Mouse (Mus musculus) ZHBTc4 (cell line): ENCODE data around the gene Pfn1.

Experiments
- DNase-seq: peaks from one replicate; pipeline ENCODE4 v3.0.0-alpha.2; 2011; ENCODE audit warnings: low read depth, low spot score

The Pfn1 gene

GRCm38 (mm10) chr11:70654923-70655570 lies 603 bp upstream of the Pfn1 start:
- peak; percentile 87 for DNase-seq

DNA sequence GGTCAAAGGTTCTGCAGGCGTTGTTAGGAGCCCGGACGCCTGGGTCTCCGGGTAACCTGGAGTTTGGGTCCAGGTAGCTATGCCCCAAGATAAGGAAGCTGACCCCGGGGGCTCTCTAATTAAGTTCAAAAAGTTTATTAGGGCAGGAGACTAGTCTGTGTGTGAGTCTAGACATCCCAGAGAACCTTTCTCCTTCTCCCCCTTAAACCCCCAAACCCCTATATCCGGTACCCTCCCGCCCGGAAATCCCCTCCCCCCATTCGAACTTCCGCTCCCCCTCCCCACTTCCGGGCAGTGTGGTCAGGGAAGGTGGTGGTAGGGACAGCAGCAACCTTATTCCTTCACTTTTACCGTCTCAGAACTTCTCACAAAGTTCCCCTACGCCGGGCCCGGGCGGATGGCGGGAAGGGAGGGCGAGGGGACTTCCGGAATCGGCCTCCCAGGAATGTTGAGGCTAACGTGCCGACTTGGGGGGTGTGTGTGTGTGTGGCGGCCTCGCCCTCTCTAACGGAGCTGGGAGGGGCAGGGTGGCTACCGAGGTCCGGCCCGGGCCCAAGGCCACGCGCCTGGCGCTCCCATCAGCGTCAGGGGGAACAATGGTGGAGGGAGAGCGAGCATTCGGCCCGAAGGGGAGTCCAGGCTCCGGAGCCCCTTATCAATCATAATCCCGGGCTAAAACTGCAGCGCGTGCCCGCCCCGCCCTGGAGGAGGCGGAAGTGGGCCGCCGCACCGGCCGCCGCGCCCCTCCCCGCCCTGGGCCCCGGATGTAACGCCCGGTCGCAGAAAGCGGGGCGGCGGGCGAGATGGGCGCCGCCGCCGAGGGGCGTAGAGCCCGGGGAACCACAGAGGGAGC lies 873 bp downstream of the Pfn1 start:
- DNase-seq = peak; percentile 84

GRCm38 (mm10) chr11:70652884-70653344 lies 1.5 kb downstream of the Pfn1 start:
- DNase-seq = no peak

DNA sequence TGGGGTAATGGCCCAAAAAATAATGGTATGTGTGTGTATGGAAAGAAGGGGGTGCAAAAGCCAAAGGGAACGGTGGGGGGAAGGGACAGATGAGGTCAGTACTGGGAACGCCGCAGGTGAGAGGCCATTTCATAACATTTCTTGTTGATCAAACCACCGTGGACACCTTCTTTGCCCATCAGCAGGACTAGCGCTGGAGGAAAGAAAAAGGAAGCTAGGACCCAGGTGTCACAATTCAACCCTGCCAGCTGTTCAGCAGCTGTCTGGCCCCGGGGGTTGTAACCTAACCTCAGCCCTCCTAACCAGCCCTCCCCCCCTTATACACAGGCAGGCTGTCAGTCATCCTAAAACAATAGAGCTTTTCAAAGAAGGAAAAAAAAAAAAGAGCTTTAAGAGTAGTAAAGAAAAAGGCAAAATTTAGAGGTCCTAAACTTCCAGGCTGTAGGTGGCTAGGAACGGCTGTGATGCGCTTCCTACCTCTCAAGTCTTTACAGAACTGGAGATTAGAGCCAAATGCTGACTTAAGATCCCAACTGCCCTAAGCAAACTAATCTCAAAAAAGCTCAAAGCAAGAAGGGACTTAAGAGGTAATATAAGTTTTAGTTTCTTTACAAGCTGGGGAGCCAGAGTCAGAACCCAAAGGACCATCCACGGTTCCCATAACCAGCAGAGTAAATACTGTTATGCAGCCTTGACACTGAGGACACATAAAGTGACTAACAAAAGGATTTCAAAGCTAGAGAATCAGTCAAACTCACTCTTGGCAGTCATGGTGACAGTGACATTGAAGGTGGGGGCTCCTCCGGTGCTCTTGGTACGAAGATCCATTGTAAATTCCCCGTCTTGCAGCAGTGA lies 2.2 kb downstream of the Pfn1 start:
- peak; percentile 40 for DNase-seq

- no peak for DNase-seq
Measured at GRCm38 (mm10) chr11:70651391-70651790, 3.1 kb downstream of the Pfn1 start.

DNA sequence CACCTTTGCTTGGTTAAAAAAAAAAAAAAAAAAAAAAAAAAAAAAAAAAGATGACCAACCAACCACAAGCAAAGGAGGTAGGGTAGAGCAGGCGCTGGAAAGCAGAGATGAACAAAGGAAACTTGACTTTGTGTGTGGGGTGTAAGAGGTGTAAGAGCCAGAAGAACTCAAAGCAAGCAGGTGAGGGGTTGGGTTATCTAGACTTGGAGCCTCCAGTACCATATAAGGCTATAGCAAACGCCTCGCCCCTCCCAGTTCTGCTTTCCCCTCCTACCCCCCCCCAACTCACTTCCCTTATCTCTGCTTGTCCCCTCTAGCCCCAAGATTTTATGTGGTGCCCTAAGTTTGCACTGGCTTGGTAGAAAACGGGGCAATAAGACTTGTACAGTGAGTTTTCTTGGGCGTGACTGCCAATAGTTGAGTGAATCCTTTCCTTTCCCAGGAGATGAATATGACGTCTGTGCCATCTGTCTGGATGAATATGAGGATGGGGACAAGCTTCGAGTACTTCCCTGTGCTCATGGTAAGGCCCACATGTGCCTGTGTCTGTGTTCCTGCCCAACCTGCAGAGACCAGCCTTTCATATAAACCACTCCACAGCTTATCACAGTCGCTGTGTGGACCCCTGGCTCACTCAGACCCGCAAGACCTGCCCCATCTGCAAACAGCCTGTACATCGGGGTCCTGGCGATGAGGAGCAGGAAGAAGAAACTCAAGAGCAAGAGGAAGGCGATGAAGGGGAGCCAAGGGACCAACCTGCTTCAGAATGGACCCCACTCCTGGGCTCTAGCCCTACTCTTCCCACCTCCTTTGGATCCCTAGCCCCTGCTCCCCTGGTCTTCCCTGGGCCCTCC lies 3.9 kb downstream of the Pfn1 start:
- DNase-seq = no peak

GRCm38 (mm10) chr11:70649185-70649734 lies 5.2 kb downstream of the Pfn1 start:
- DNase-seq = no peak

DNA sequence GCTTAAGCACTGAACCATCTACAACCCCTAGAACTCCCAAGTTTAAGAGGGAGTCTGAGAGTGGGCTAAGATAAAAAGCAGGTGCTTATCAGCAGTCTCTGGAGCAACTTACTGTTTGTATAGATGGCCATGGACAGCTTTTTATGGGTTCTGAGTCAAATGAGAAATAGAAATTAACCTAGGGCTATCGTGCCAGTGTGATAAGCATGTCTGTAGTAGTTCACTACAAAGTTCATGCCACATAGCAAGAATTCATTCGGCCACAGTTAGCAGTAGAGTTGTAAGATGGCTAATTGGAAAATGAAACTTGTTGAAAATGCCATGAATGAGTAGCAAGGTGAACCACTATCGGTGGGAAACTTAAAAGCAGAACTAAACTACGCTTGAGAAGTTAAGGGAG lies 5.9 kb downstream of the Pfn1 start:
- no peak for DNase-seq

DNA sequence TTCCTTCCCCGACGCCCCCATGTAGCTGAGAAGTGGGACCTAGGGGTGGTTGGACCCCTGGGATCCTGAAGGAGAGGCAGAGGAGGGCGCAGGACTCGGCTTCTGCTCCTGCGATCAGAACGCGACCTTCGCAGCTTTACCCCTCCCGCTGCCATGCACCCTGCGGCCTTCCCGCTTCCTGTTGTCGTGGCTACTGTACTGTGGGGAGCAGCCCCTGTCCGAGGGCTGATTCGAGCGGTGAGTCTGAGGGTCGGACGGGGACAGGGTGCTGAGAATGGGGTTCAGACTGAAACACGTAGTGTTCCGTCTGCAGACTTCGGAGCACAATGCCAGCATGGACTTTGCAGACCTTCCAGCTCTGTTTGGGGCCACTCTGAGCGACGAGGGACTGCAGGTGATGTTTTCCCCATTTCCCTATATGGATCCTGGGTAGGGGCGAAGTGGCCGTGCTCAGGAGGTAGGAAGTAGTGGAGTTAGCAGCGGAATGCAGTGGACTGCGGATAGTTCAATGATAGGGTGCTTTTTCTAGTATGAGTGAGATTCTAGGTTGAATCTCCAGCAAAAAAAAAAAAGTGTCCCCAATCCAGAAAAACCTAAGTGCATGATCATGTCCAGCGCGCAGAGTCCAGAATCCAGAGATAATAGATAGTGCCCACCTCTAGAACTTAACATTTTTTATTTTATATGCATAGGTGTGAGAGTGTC lies 6.6 kb downstream of the Pfn1 start:
- no peak for DNase-seq

- peak; percentile 100 for DNase-seq
Measured at GRCm38 (mm10) chr11:70646691-70647650, 7.5 kb downstream of the Pfn1 start, which contains the start of the genes Rnf167 and Slc25a11. Gene Rnf167 (plus strand): TSS chr11:70647235. Gene Slc25a11 (minus strand): TSS chr11:70647479.

- DNase-seq = no peak
Measured at GRCm38 (mm10) chr11:70646259-70646555, 8.2 kb downstream of the Pfn1 start.

DNA sequence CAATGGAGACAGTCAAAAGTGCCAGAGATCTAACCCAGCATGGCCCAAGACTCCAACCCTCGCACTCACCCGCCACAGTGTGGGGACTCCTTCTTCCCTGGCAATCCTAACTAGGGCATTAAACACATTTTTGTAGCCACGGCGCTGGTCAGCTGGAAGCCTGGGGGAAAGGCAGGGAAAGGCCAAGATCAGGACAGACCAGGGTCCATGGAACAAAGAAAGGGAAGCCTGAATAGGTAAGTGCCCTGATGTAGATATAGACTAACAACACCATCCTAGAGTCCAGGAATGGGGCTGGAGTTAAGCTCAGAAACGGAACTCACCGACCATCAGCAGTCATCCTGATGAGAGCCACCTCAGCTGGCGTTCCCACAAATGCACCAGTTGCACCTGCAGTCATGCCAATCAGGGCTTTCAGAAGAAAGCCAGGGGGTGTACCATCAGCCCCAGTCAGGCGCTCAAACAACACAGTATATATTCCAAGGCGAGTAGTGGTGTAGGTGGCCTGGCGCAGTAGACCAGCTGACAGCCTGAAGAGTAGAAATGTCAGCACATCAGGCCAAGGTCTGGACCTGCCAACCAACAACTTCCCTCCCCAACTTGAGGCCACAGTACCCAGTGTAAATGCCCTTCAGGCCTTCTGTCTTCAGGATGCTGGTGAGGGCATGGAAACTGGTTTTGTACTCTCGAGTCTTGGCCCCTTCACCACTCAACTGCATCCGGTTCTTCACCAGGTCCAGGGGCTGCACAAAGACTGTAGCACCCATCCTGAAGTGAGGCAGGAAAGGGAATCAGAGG lies 8.8 kb downstream of the Pfn1 start:
- DNase-seq = no peak

GRCm38 (mm10) chr11:70644564-70645103 lies 9.8 kb downstream of the Pfn1 start:
- DNase-seq = no peak

DNA sequence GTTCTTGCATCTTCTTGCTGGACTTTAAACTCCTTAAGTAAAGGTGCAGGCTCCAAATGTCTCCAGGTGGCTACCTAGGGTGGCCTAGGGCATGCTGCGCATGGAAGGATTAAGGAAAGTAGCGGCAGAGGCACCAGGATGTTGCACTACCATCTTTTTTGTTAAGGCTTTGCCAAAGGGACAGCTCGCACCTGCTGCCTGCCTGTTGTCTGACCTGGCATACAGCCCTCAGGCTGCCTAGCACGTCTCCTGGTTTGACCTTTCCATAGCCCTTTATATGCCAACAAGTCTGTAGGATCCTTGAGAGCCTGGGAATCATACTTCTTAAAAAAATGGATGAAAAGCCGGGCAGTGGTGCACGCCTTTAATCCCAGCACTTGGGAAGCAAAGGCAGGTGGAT lies 11.4 kb downstream of the Pfn1 start:
- no peak for DNase-seq

DNA sequence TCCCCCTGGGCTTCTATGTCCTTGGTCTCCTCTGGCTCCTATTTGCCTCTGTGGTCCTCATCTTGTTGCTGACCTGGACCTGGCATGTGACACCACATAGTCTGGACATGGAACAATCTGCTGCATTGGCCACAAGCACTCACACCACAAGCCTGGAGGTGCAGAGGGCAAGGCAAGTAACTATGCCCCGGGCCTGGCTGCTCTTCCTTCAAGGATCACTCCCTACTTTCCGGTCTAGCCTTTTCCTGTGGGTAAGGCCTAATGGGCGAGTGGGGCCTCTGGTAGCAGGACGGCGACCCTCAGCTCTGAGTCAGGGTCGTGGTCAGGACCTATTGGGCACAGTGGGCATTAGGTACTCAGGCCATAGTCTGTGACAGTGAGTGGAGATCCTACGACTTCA lies 13.2 kb downstream of the Pfn1 start:
- DNase-seq = no peak

- no peak for DNase-seq
Measured at GRCm38 (mm10) chr11:70639976-70640375, 14.5 kb downstream of the Pfn1 start.

DNA sequence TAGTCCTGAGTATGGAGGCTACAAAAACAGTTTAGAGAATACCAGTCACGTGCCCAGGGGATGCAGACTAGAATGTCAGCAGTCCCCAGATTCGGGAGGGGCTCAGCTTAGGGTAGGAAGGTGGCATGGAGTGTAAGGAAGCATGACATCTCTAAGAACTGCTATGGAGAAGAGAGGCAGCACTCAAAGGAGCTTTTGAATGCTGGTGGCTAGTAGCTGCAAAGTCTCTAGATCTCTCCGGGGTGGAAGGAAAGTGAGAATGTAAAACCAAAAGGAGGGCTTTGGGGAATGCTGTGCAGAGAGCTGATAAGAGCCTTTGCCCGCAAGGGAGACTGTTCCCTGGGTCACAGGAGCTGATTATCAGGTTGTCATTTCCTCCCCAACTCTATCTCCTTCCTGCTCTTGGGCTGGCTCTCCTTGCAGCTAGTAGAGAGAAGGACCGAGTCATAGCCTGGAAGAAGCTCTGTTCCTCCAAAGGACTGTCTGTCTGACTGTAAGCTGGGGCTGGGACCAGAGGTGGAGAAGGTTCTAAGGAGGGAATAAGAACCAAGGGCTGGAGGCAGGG lies 15.6 kb downstream of the Pfn1 start, which contains the start of gene Gp1ba:
TSS of gene Gp1ba (plus strand) at position 409 of the 565 bp plus-strand sequence.
- DNase-seq = no peak

DNA sequence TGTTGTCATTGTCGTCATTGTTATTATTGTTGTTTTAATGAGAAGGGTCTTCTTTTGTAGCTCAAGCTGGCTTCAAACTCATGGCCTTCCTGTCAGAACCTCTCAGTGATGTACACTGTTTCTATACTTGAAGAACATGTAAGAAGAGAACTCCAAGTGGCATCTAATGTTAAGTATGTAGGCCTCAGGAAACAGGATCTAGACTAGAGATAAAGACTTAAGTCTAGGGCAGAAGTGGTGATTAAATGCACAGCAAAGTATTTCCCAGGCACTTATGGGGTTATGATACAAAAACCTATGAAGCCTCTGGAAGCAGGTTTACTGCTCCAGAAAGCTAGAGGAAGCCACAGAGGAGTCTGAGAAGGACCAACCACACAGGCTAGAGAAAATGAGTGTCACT lies 16.2 kb downstream of the Pfn1 start:
- no peak for DNase-seq
